Mouse (Mus musculus) liver, embryonic 15.5 days (tissue): ENCODE data around the gene Dusp6. TPM values are rescaled to one million over a fixed set of nuclear protein-coding genes. Genes with fewer than 3 reads are reported as not detected.

Source experiments
- ATAC-seq: fragments of 200-750 bp; cut with Nextera tagmentation; 2 replicates; pipeline ENCODE4 v1.8.0; 2017; ENCODE audit warnings: moderate number of reproducible peaks, mild to moderate bottlenecking, moderate library complexity; ENCODE audit not compliant: insufficient read depth
- H3K27ac ChIP-seq: fragments of 300-500 bp; sonication (generic); replicated peaks from 2 replicates; pipeline ENCODE4 v1.5.1; 2015; ENCODE audit warnings: mild to moderate bottlenecking, inconsistent platforms
- H3K27me3 ChIP-seq: fragments of 300-500 bp; sonication (generic); 2 replicates; pipeline ENCODE4 v1.6.1; 2015; ENCODE audit warnings: mild to moderate bottlenecking, inconsistent platforms
- H3K36me3 ChIP-seq: fragments of 300-500 bp; sonication (generic); replicated peaks from 2 replicates; pipeline ENCODE4 v1.6.1; 2015; ENCODE audit warnings: moderate library complexity, mild to moderate bottlenecking, inconsistent platforms
- H3K4me1 ChIP-seq: fragments of 300-500 bp; sonication (generic); replicated peaks from 2 replicates; pipeline ENCODE4 v1.6.1; 2015; ENCODE audit warnings: inconsistent platforms
- H3K4me2 ChIP-seq: fragments of 300-500 bp; sonication (generic); 2 replicates; pipeline ENCODE4 v1.6.1; 2015; ENCODE audit warnings: moderate library complexity, mild to moderate bottlenecking, inconsistent platforms
- H3K4me3 ChIP-seq: fragments of 300-500 bp; sonication (generic); replicated peaks from 2 replicates; pipeline ENCODE4 v1.5.1; 2015; ENCODE audit warnings: mild to moderate bottlenecking, inconsistent platforms
- H3K9ac ChIP-seq: fragments of 300-500 bp; sonication (generic); 2 replicates; pipeline ENCODE4 v1.6.1; 2015; ENCODE audit warnings: moderate library complexity, mild to moderate bottlenecking, inconsistent platforms
- H3K9me3 ChIP-seq: fragments of 300-500 bp; sonication (generic); replicated peaks from 2 replicates; pipeline ENCODE4 v1.6.1; 2016; ENCODE audit warnings: inconsistent platforms
- WGBS: fragments of 180-500 bp; shearing (Covaris S2); methylation state at CpG from one replicate; pipeline ENCODE4 v1.1.7; 2015; ENCODE audit warnings: mixed read lengths; ENCODE audit not compliant: insufficient replicate concordance; 5-methylcytosine and 5-hydroxymethylcytosine counted together
- polyA plus RNA-seq: library from polyadenylated mRNA; unstranded; fragments of >200 nt; fragmentation: Nextera tagmentation; extraction: Ambion mirVana; gene quantifications from 2 replicates; pipeline ENCODE4 v1.2.1, GENCODE M21; 2015

The Dusp6 gene
- polyA plus RNA-seq, 1 experiment from 2014 or later = 19.1 TPM

DNA sequence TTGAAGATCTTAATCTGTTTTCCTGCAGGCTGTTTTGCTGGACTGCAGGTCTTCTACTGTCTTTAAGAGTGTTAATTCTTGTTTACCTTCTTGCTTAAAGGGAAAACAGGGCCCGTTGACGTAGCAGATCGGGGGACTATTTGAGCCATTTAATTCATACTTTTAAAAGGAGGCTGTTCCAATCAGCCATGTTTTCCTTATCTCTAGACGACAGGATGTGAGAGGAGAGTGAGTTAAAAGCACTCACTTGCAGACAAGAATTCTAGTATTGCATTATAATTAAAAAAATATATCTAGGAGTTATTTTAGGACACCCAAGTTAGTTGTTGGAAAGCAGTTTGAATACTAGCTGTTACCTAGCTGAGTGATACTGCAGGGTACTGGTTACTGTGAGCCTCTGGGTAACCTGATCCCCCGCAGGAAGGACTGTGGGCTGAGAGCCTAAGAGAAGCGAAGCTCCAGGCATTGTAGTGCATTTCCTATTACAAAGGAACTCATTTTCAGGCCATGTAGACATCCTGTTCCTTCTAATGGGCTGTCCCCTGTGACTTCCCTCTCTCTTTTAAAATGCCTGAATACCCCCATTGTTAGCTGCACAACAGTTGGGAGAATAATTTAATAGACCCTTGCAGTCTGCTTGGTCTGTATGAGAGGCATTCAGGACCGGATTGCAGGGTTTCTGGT is 2.1 kb downstream of the Dusp6 start:
- peaks cover 24% of the 10 kb centered on the region for H3K4me1 ChIP-seq
- 8% methylated on average over 7 of the region's 7 CpGs for WGBS
- no peaks in the 10 kb centered on the region for H3K9me3 ChIP-seq
- H3K4me3 ChIP-seq = peak overlapping the region; percentile 62
- peak overlapping the region; percentile 54; the same call in 1 of the 2 replicates for H3K9ac ChIP-seq
- H3K27ac ChIP-seq = 0 out of 2 replicates have a peak overlapping the region, but pooled peaks have one; percentile 72
- 0 out of 2 replicates have a peak, but pooled peaks cover 6% of the 10 kb centered on the region for H3K36me3 ChIP-seq
- peaks cover 61% of the 10 kb centered on the region for H3K27me3 ChIP-seq
- H3K4me2 ChIP-seq = peak overlapping the region; percentile 66
- no peak for ATAC-seq

DNA sequence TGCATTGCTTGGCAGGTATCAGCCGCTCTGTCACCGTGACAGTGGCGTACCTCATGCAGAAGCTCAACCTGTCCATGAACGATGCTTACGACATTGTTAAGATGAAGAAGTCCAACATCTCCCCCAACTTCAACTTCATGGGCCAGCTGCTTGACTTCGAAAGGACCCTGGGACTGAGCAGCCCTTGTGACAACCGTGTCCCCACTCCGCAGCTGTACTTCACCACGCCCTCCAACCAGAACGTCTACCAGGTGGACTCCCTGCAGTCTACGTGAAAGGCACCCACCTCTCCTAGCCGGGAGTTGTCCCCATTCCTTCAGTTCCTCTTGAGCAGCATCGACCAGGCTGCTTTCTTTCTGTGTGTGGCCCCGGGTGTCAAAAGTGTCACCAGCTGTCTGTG is 3.0 kb downstream of the Dusp6 start:
- Histone ChIP-seq H3K36me3 (0 out of 2 replicates have a peak, but pooled peaks cover 6% of the 10 kb centered on the region), H3K4me2 (peak overlapping the region; percentile 66), H3K27ac (0 out of 2 replicates have a peak overlapping the region, but pooled peaks have one; percentile 7), H3K4me1 (peaks cover 26% of the 10 kb centered on the region), H3K9ac (peak overlapping the region; percentile 8; the same call in 1 of the 2 replicates), H3K4me3 (peak overlapping the region; percentile 62), H3K27me3 (peaks cover 54% of the 10 kb centered on the region), H3K9me3 (no peaks in the 10 kb centered on the region)
- no peak for ATAC-seq
- 36% methylated on average over 14 of the region's 14 CpGs for WGBS

DNA sequence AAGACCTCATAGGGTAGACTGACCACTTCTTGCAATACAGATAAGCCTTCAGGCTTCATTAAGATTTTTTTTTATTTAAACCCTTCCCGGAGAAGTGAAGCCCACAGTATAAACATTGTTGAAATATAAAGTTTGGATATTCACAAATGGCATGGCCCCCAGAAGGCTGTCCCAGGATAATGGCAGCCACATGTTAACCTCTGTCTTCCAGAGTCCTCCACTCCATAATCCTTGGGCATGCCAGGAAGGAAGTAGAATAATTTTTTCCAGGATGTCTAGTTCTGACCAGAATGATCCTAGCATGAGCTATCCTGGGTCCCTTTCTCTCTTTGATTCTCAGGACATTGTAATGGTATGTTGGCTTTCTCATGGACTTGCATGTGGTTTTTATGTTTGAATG is 4.6 kb downstream of the Dusp6 start:
- Histone ChIP-seq H3K36me3 (0 out of 2 replicates have a peak, but pooled peaks cover 6% of the 10 kb centered on the region), H3K4me1 (peaks cover 29% of the 10 kb centered on the region), H3K9me3 (no peaks in the 10 kb centered on the region), H3K27me3 (peaks cover 38% of the 10 kb centered on the region), H3K27ac (no peak overlapping the region), H3K9ac (no peak overlapping the region), H3K4me2 (no peak overlapping the region), H3K4me3 (no peak overlapping the region)
- 62% methylated on average over 1 of the region's 1 CpGs for WGBS
- ATAC-seq = no peak

DNA sequence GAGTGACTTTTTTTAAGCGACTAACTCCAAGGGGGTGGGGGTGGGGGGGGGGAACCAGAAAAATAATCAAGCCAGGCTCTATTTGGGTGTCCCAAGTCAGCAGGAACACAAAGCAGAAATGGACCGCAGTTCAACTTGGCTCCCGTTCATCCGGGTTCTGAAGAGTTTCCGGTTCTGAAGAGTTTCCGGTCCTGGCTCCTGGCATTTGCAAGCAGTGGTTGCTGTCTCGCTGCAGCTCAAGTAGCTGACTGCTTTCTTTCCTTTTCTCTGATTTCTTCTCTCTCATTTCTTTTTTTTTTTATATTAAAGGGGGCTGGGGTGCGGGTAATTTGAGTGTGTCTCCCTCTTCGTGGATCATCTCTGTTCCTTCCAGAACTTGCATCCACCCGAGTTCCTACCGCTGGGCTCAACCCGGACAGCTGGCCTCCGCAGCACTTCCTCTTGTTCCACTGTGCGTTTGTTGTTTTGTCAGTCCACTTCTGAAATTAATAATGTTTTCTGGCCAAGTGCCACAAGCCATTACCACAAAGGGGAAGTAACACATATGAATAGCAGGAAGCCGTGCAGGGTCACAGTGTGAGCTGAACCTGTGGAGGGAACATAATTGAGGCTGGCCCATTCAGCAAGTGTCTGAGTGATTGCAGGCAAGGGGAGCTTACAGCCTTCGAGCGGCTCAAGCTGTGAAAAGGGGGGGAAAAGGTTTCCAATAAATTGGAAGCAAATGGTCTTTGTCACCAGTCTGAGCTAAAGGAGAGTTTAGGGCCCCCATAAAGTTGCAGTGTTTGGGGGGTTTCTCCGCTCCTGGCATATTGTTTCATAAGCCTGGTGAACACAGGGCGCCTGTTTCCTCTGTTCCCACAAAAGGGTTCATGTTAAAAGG is 5.6 kb downstream of the Dusp6 start:
- 14% methylated on average over 19 of the region's 19 CpGs for WGBS
- Histone ChIP-seq H3K36me3 (0 out of 2 replicates have a peak, but pooled peaks cover 6% of the 10 kb centered on the region), H3K27ac (peak overlapping the region; percentile 38; the same call in 1 of the 2 replicates)

DNA sequence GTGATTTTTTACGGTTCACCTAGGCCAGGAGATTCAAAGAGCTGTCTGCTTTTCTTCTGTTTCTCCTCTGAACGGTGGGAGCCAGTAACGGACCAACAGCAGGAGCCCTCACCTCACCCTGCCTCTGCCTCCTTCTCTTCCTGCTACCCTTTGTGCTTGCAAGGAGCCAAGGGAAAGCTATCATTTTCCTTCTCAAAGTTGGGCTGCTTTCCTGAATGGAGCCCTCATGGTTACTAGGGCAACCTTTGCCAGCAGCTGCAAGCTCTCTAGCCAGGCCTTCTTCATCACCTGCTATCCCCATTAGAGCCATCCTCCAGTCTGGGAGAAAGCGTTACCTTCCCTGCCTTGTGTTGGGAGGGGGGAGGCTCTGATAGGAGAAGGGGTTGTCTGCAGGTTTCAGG is 6.3 kb downstream of the Dusp6 start:
- Histone ChIP-seq H3K4me1 (peaks cover 29% of the 10 kb centered on the region), H3K9me3 (no peaks in the 10 kb centered on the region), H3K27me3 (peaks cover 22% of the 10 kb centered on the region), H3K27ac (peak overlapping the region; percentile 33; the same call in 1 of the 2 replicates), H3K36me3 (0 out of 2 replicates have a peak, but pooled peaks cover 6% of the 10 kb centered on the region), H3K4me2 (no peak overlapping the region), H3K4me3 (no peak overlapping the region), H3K9ac (no peak overlapping the region)
- no peak for ATAC-seq
- 30% methylated on average over 4 of the region's 4 CpGs for WGBS

More for the DNA sequence above, 5.6 kb downstream of the Dusp6 start:
- Histone ChIP-seq H3K9ac (no peak overlapping the region), H3K9me3 (no peaks in the 10 kb centered on the region), H3K4me1 (peaks cover 29% of the 10 kb centered on the region), H3K27me3 (peaks cover 28% of the 10 kb centered on the region), H3K4me3 (0 out of 2 replicates have a peak overlapping the region, but pooled peaks have one; percentile 18), H3K4me2 (peak overlapping the region; percentile 41)
- peak; percentile 41 for ATAC-seq

DNA sequence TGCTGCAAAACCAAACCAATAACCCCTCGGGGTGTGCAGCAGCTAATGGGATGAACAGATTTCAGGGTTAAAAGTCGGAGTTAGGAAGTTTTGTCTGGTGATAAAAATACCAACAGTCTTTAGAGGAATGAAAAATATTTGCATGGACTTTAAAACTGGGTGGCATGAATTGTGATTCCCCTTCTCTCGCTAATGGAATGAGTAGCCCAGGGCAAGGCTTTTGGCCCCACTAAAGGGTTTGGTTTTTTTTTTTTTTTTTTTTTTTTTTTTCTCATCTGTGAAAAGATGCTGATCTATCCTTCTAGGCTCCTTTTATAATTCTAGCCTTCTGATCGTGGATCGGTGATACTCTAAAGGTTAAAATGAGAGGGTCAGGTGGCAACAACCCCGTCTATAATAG is 6.7 kb downstream of the Dusp6 start:
- 0 out of 2 replicates have a peak, but pooled peaks cover 6% of the 10 kb centered on the region for H3K36me3 ChIP-seq
- H3K27me3 ChIP-seq = peaks cover 18% of the 10 kb centered on the region
- no peak overlapping the region for H3K4me2 ChIP-seq
- peaks cover 29% of the 10 kb centered on the region for H3K4me1 ChIP-seq
- WGBS = 55% methylated on average over 6 of the region's 6 CpGs
- no peak for ATAC-seq
- no peak overlapping the region for H3K9ac ChIP-seq
- no peaks in the 10 kb centered on the region for H3K9me3 ChIP-seq
- 0 out of 2 replicates have a peak overlapping the region, but pooled peaks have one; percentile 33 for H3K27ac ChIP-seq
- H3K4me3 ChIP-seq = no peak overlapping the region

DNA sequence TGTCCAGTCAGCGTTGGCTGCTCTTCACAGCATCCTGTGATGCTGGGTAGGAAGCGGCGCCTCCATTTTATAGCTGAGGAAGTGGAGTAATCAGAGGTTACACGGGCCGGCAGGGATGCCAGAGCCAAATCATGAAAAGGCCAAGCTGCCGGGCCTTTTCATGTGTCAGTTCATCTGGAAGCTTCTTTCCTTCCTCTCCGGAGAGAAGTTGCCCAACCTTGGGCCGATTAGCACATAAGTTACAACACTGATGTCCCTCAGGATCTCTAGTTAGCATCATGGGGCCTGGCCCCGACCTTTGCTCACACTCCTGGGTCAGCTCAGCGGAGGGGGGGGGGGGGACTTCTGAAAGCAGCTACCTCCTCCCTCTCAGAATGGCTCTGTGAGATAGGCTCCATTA is 7.4 kb downstream of the Dusp6 start:
- no peaks in the 10 kb centered on the region for H3K9me3 ChIP-seq
- peak overlapping the region; percentile 30; the same call in 1 of the 2 replicates for H3K4me2 ChIP-seq
- 0 out of 2 replicates have a peak, but pooled peaks cover 6% of the 10 kb centered on the region for H3K36me3 ChIP-seq
- no peak overlapping the region for H3K9ac ChIP-seq
- WGBS = 12% methylated on average over 10 of the region's 10 CpGs
- peak; percentile 53 for ATAC-seq
- H3K27ac ChIP-seq = no peak overlapping the region
- H3K4me3 ChIP-seq = no peak overlapping the region
- peaks cover 29% of the 10 kb centered on the region for H3K4me1 ChIP-seq
- H3K27me3 ChIP-seq = peaks cover 11% of the 10 kb centered on the region; the same call in 1 of the 2 replicates

DNA sequence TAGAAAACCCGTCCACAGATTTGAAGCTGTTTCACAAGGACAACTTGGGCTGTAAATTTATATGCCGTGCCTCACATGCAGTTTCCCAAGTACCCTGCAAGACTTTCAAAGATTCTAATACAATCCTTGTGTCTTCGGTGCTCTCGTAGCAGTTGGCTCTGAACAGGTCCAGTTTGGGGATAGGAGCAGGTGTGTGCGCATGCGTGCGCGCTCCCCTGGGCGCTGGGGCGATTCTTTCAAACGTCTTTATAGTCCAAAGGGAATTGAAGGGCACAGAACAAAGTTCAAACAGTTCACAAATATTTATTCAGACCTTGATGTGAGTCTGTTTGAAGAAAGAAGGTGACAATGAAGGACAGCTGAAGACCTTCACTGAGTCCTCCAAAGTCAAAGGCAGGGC is 8.0 kb downstream of the Dusp6 start:
- peaks cover 27% of the 10 kb centered on the region for H3K4me1 ChIP-seq
- no peak overlapping the region for H3K27ac ChIP-seq
- WGBS = 66% methylated on average over 11 of the region's 11 CpGs
- peak overlapping the region; percentile 30; the same call in 1 of the 2 replicates for H3K4me2 ChIP-seq
- H3K36me3 ChIP-seq = 0 out of 2 replicates have a peak, but pooled peaks cover 3% of the 10 kb centered on the region
- H3K27me3 ChIP-seq = peaks cover 4% of the 10 kb centered on the region; the same call in 1 of the 2 replicates
- H3K9ac ChIP-seq = no peak overlapping the region
- H3K4me3 ChIP-seq = no peak overlapping the region
- H3K9me3 ChIP-seq = no peaks in the 10 kb centered on the region
- ATAC-seq = no peak

DNA sequence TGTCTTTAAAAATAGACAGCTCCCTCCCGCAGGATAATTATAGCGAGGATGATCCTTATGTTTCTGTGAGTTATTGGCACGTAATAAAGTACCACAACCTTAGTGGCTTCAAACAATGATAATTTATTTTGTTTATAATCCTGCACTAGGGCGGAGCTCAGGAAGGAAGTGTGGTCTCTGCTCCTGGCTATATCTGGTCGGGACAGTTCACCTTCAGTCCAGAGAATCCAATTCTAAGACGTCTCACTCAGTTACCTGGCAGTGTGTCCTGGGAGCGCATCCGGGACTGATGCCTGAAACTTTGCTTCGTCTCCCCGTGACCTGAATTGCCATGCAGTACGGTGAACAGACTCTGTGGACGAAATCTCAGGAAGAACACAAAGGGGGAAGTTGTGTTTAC is 10.0 kb downstream of the Dusp6 start:
- Histone ChIP-seq H3K27ac (no peak overlapping the region), H3K4me1 (peaks cover 23% of the 10 kb centered on the region), H3K9me3 (no peaks in the 10 kb centered on the region), H3K27me3 (no peaks in the 10 kb centered on the region), H3K9ac (no peak overlapping the region), H3K4me3 (no peak overlapping the region), H3K36me3 (no peaks in the 10 kb centered on the region), H3K4me2 (no peak overlapping the region)
- 35% methylated on average over 12 of the region's 12 CpGs for WGBS
- no peak for ATAC-seq

DNA sequence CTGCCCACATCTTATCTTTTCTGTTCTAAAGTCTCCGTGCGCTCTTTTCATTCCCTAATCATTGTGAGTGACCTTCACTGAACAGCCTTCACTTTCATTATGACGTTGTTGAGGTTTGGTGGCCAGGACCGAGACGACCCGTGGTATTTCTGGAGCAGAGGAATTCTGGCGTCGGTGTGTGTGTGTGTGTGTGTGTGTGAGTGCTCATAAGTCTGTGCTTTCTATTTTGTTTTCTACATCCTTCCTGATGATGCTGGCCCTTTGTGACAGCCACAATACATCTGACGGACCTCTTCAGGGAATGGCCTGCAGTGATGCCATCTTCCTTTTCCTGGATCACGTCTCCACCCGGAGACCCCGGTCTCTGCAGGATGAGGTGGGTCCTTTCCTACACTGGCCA is 11.6 kb downstream of the Dusp6 start:
- Histone ChIP-seq H3K36me3 (no peaks in the 10 kb centered on the region), H3K4me3 (no peak overlapping the region), H3K9ac (no peak overlapping the region), H3K4me1 (peaks cover 11% of the 10 kb centered on the region; the same call in 1 of the 2 replicates), H3K9me3 (no peaks in the 10 kb centered on the region), H3K4me2 (no peak overlapping the region), H3K27me3 (no peaks in the 10 kb centered on the region), H3K27ac (no peak overlapping the region)
- 68% methylated on average over 12 of the region's 12 CpGs for WGBS
- ATAC-seq = no peak
